Mouse (Mus musculus): Measurements from ENCODE around the gene Lpcat2. TPM values are rescaled to one million over a fixed set of nuclear protein-coding genes. Genes with fewer than 3 reads are reported as not detected.

Gene Lpcat2
- polyA plus RNA-seq, 1 experiment, result 1.4 TPM

DNA sequence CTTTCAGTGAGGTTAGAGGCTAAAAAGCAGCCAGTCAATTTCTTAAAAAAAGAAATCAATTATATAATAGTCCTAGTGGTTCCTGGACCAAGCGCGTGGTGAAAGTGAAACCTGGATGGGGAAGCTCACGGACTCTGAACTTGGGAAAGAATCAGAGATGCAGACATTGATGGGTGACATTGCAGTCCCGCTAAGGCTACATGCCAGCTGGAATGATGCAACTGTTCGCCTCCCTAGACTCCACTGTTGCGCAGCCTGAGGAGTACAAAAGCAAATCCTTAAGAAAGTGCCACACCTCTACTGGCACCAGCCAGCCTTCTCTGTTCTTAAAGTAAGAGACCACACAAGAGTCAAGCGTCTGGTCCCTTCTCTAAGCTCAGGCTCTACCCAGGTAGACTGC lies 15.3 kb upstream of the Lpcat2 start:
- Histone ChIP-seq H3K4me1 (ENCODE audit: control insufficient read depth, insufficient read depth, insufficient read length, low read length) (no peaks in the 10 kb centered on the region), H3K4me3 (ENCODE audit: insufficient read depth, low read depth, low read length) (no peak overlapping the region), H3K27ac (replicated peaks; ENCODE audit: low read depth, low read length) (no peak overlapping the region)

DNA sequence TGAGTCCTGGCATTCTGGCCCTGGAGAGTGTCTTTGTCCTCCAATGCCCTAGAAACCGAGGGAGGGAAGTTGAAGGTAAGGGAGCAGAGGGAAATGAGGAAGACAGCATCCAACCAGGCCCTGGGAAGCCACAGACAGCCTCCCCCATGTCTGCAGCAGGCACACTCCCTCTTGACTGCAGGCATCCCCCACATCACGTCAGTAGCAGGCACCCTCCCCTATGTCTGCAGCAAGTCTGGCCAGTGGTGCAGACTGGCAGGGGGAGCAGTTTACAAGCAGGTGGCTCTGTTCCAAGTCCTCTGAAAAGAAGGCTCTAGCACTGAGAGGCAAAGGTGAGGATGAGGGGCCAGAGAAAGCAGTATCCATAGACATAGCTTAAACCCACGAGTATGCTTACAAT lies 8.5 kb upstream of the Lpcat2 start:
- Histone ChIP-seq H3K4me1 (ENCODE audit: control insufficient read depth, insufficient read depth, insufficient read length, low read length) (peaks cover 3% of the 10 kb centered on the region), H3K27ac (replicated peaks; ENCODE audit: low read depth, low read length) (no peak overlapping the region), H3K4me3 (ENCODE audit: insufficient read depth, low read depth, low read length) (no peak overlapping the region)

DNA sequence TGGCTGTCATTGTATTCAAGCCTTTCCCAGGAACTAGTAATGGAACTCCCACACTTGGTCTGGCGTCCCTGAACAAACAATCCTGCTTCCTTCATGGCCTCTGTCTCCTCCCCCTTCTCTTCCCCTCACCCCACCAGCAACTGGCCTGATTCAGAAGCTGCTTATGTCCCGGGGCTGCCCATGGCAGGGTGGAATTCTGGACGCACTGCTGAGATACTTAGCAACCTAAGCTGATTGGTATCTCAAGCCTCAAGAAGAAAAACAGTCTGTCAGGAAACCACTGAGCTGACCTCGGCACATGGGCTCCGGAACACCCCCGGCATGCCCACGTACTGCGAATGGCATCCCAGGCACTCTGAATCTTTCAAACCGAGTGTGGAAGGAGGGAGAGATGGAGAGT lies 7.8 kb upstream of the Lpcat2 start:
- Histone ChIP-seq H3K27ac (replicated peaks; ENCODE audit: low read depth, low read length) (no peak overlapping the region), H3K4me3 (ENCODE audit: insufficient read depth, low read depth, low read length) (no peak overlapping the region), H3K4me1 (ENCODE audit: control insufficient read depth, insufficient read depth, insufficient read length, low read length) (peaks cover 3% of the 10 kb centered on the region)

DNA sequence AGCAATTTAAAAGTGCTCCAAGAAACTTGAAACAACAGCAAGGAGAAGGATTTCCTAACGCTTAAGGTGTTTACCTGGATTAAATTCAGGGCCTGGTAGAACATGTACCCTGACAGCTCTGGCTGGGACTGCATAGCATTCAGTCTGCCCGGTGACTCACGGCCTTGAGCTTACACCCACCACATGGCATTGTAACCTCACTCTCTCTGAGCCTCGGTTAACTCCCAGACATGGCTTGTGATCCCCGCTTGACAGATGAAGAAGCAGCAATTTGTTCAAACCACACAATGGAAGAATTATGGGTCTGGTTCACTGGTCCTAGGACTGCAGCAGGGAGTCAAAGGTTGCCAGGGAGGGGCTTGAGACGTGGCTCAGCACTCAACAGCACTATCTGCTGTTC lies 5.9 kb upstream of the Lpcat2 start:
- no peak overlapping the region for H3K4me3 ChIP-seq (ENCODE audit: insufficient read depth, low read depth, low read length)
- peaks cover 3% of the 10 kb centered on the region for H3K4me1 ChIP-seq (ENCODE audit: control insufficient read depth, insufficient read depth, insufficient read length, low read length)
- no peak overlapping the region for H3K27ac ChIP-seq (replicated peaks; ENCODE audit: low read depth, low read length)

DNA sequence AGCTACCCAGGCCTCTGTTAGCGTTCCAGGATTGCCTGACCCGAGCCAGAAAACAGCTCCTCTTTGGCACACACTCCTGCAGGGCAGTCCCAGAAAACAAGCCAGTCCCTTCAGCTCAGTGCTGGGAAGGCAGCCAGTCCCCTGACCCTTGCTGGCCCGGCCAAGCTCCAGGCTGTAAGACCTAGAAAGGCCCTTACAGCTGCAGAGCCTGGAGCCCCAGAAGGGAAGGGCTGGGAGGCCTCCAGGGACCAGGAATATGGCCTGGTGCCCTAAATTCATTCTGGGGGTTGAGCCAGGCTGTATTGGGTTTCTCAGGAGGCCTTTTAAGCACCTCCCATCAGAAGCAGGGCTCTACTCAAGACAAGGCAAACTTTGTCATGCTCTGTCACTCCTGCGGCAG lies 4.9 kb upstream of the Lpcat2 start:
- H3K27ac ChIP-seq (replicated peaks; ENCODE audit: low read depth, low read length), result no peak overlapping the region
- peaks cover 3% of the 10 kb centered on the region for H3K4me1 ChIP-seq (ENCODE audit: control insufficient read depth, insufficient read depth, insufficient read length, low read length)
- H3K4me3 ChIP-seq (ENCODE audit: insufficient read depth, low read depth, low read length), result no peak overlapping the region

DNA sequence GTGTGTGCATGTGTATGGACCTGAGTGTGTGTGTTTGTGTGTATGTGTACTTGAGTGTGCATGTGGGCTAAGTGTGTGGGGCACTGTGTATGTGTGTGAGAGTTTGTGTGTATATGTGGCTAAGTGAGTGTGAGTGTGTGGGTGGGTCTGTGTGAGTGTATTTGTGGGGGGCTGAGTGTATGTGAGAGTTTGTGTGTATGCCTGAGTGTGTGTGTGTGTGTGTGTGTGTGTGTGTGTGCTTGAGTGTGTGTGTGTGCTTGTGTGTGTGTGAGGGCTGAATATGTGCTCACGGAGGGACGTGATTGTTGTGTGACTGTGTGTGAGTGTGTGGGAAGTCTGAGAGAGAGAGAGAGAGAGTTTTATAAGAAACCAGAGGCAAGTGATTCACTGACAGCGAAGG lies 3.8 kb upstream of the Lpcat2 start:
- Histone ChIP-seq H3K27ac (replicated peaks; ENCODE audit: low read depth, low read length) (no peak overlapping the region), H3K4me1 (ENCODE audit: control insufficient read depth, insufficient read depth, insufficient read length, low read length) (peaks cover 3% of the 10 kb centered on the region)

DNA sequence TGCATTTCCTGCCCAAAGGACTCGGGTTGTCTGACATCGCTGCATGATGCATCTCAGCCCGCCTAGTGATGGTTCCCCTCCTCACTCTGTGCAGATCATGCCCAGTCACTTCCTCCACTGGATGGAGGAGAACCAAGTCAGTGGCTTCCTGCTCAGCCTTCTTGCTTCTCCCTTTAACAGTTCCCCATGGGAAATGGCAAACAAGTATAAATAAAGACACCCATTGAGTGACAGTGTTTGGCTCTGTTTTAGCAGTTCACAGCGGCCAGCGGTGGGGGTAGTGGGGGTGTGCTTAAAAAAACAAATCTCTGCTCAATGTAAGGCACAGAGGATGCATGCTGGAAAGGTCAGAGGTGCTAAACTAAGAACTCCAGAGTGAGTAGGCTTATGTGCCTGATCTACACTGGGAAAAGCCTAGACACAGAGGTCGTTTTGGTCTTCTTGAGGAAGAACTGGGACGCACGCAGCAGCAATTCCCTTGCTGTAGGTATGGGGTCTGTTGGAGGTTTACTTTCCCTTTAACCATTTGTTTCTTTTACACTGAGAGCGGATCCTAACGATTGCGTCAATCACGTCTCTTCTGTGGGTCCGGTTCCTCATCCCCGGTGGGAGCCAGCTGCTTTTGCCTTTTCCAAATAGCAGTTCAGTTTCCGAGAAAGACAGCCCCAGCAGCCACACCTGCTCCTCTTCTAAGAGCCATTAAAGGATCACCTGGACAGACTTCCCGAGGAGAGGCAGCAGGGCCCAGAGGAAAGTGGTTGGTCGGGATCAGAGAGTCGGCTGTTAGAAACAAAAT lies 1.8 kb upstream of the Lpcat2 start:
- Histone ChIP-seq H3K4me1 (ENCODE audit: control insufficient read depth, insufficient read depth, insufficient read length, low read length) (no peaks in the 10 kb centered on the region), H3K27ac (replicated peaks; ENCODE audit: low read depth, low read length) (0 out of 2 replicates have a peak overlapping the region, but pooled peaks have one; percentile 25), H3K4me3 (ENCODE audit: insufficient read depth, low read depth, low read length) (no peak overlapping the region)

More for the DNA sequence above, 3.8 kb upstream of the Lpcat2 start:
- H3K4me3 ChIP-seq (ENCODE audit: insufficient read depth, low read depth, low read length), result no peak overlapping the region

DNA sequence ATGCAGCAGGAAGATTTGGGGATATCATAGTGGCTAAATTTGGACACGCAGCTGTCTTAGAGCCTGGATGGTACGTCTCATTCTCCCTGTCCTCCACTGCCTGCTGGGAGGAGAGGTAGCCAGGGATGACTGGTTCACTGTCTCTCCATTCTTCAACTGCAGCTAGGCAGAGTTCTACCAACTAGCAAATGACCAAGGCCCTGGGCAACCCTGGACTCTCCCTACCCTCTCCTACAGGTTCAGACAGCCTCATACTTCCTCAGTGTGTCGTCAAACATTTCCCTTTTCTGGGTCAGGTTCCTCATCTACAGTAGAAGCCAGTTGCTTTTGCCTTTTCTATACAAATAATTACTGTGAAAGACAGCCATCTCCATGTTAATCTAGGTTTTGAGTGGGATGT lies 466 bp upstream of the Lpcat2 start:
- H3K4me1 ChIP-seq (ENCODE audit: control insufficient read depth, insufficient read depth, insufficient read length, low read length), result no peaks in the 10 kb centered on the region
- no peak overlapping the region for H3K27ac ChIP-seq (replicated peaks; ENCODE audit: low read depth, low read length)
- no peak overlapping the region for H3K4me3 ChIP-seq (ENCODE audit: insufficient read depth, low read depth, low read length)

DNA sequence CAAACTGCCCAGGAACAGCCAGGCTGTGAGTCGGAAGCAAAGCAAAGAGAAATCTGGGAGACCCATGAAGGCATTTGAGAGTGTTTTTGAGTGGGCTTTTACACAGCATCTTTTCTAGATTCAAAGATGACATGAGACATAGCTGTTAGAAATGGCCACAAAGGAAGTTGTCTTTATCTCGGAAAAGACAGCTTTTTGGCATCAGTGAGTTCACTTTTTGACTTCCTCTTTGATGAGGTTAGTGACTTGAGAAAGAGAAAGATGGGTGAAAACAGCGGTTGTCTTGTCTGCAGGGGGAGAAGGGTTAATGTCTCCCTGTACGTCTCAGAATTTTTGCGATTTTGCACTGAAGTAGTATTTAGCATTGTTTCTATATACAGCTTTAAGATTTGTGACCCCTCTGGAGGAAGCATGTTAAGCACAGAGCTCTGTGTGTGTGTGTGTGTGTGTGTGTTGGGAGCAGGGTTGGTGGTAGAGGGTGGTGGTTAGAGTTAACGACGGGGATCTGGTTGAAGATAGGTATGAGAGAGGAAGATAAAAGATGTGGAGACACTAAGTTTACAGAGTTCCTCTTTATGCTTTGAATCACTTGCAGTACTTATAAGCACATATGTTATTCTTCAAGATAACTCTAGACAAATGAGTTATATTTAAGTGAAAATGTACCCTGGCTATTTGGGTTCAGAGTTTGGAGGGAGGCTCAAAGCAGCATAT lies 1.3 kb downstream of the Lpcat2 start:
- no peak overlapping the region for H3K27ac ChIP-seq (replicated peaks; ENCODE audit: low read depth, low read length)
- 0 out of 2 replicates have a peak overlapping the region, but pooled peaks have one; percentile 55 for H3K4me3 ChIP-seq (ENCODE audit: insufficient read depth, low read depth, low read length)

DNA sequence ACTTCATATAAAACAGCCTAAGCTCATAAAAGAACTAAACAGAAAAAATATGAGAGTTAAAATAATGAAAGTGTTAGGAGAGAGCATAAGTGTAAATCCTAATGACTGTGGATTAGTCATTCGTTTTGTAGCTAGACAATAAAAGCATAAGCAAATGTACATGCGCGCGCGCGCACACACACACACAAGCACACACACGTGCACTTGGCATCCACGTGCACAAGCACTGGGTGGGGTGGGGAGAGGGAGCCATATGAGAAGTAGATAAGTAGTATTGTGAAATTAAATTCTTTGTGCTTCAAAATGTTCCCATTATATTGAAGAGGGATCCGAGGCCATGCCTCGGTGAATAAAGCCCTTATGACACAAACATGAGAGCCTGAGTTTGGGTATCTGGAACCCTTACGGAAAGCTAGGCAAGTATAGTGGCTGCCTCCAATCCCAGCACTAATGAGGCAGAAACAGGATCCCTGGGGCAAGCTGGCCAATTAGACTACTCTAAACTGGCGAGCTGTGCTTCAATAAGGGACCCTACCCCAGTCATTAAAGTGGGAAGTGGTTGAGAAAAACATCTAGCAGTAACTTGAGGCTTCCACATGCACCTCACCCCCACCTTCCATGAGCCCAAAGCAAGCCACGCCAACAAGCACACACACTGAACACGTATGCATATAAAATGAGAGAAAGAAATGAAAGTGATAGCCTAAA lies 3.5 kb downstream of the Lpcat2 start:
- Histone ChIP-seq H3K27ac (replicated peaks; ENCODE audit: low read depth, low read length) (no peak overlapping the region), H3K4me1 (ENCODE audit: control insufficient read depth, insufficient read depth, insufficient read length, low read length) (no peaks in the 10 kb centered on the region), H3K4me3 (ENCODE audit: insufficient read depth, low read depth, low read length) (no peak overlapping the region)

More for the DNA sequence above, 1.3 kb downstream of the Lpcat2 start:
- H3K4me1 ChIP-seq (ENCODE audit: control insufficient read depth, insufficient read depth, insufficient read length, low read length), result no peaks in the 10 kb centered on the region

DNA sequence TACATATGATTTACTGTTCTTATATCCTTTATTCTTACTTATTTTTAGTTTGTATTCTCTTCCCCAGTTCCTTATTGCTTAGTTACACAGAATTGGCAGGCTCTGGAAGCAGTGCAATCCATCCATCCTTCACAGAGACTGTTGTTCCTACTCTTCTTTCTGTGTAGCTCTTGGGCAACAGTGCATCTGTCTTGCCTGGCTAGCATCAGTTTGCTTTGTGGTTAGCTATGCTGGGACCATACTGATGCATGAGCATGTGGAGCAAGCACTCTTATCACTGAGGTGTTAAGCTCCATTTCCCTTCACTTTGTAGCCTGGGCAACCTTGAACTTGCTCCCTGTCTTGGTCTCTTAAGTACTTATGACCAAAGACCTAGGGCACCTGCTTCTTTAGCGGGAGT lies 6.8 kb downstream of the Lpcat2 start:
- no peak overlapping the region for H3K4me3 ChIP-seq (ENCODE audit: insufficient read depth, low read depth, low read length)
- no peak overlapping the region for H3K27ac ChIP-seq (replicated peaks; ENCODE audit: low read depth, low read length)
- no peaks in the 10 kb centered on the region for H3K4me1 ChIP-seq (ENCODE audit: control insufficient read depth, insufficient read depth, insufficient read length, low read length)

DNA sequence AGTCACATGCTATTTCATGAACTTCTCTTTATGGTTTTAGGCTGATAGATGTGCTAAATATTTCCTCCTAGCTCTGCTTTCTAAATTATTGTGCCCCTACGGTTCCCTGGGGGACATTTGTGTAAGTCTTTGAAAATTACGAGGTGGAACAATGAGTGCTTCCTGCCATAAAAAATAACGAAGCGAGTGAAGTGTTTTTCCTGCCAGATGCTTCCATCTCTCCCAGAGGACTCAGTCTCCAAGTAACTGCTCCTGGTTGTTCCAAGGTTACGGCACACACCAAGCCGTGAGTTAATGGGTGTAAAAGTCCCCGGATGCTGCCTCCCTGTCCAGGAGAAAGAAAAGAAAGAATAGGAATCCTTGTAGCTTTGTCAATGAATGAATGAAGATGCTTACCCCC lies 15.1 kb downstream of the Lpcat2 start:
- Histone ChIP-seq H3K4me1 (ENCODE audit: control insufficient read depth, insufficient read depth, insufficient read length, low read length) (no peaks in the 10 kb centered on the region), H3K4me3 (ENCODE audit: insufficient read depth, low read depth, low read length) (no peak overlapping the region)

DNA sequence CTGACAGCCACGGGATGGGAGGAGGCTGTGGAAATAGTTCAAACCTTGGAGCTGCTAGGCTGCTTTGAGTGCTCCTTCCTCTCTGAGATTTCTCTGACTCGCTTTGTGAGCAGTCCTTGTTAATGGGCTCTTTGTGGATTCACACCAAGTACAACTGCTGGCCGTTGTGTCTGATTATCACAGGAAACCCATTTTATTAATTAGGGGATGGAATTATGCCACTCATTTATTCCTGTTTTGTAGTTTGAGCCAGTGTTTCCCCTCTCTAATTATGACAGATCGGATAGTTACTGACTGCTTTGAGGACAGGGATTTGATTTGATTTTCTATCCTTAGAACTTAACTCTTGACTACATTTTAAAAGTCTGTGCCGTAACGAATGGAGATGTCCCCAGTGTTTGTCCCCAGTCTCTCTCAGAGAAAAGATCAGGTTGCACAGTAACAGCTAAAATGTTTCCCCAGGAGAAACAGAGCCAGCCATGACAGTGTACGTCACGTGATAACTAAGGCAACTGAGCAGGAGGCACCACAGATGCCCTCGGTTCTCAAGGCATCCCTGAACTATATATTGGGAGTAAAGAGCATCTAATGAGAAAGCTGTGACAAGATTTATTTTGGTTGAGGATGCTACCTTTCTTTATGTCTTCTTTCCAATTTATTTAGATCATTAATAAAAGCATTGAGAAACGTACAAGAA lies 17.1 kb downstream of the Lpcat2 start:
- H3K27ac ChIP-seq (replicated peaks; ENCODE audit: low read depth, low read length), result no peak overlapping the region
- H3K4me1 ChIP-seq (ENCODE audit: control insufficient read depth, insufficient read depth, insufficient read length, low read length), result no peaks in the 10 kb centered on the region
- no peak overlapping the region for H3K4me3 ChIP-seq (ENCODE audit: insufficient read depth, low read depth, low read length)

More for the DNA sequence above, 15.1 kb downstream of the Lpcat2 start:
- no peak overlapping the region for H3K27ac ChIP-seq (replicated peaks; ENCODE audit: low read depth, low read length)

DNA sequence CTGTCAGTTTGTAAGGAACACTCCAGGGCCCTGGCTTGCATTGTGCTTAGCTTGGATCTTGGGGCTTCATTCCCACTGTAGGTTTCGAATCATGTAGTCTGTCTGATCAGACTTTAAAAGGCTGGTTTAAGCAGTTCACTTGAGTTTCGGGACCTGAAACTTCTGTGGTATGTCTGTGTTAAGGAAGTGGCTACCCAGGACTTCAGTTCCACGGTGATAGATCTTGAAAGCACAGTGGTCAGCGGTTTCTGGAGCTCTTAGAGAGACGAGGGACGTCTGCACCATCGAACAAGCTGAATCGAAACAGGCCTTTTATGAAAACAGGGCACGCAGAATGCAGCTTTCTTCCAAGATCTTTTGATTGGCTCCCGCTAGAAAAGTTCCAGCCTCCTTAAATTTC lies 20.7 kb downstream of the Lpcat2 start:
- Histone ChIP-seq H3K4me1 (ENCODE audit: control insufficient read depth, insufficient read depth, insufficient read length, low read length) (no peaks in the 10 kb centered on the region), H3K27ac (replicated peaks; ENCODE audit: low read depth, low read length) (no peak overlapping the region), H3K4me3 (ENCODE audit: insufficient read depth, low read depth, low read length) (no peak overlapping the region)

DNA sequence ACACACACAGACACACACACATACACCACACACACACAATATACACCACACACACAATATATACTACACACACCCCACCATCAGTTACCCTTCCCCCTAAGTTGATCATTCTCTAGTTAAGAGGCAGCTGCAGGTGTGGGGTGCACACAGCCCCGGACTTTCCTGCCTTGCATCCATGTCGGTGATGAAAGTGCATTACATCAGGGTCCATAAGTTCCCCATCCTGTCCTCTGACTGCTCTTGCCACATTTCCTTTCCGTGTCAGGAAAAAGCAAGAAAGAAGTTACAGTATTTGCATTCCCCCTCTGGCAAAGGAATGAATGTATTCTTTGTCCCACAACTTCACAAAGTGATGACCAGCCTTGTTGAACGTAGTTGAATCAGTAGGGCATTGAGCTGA lies 26.1 kb downstream of the Lpcat2 start:
- H3K4me3 ChIP-seq (ENCODE audit: insufficient read depth, low read depth, low read length), result no peak overlapping the region
- no peak overlapping the region for H3K27ac ChIP-seq (replicated peaks; ENCODE audit: low read depth, low read length)
- no peaks in the 10 kb centered on the region for H3K4me1 ChIP-seq (ENCODE audit: control insufficient read depth, insufficient read depth, insufficient read length, low read length)
